Mouse (Mus musculus) lung, postnatal 14 days (tissue): ENCODE measurements around the gene Nrm.

ENCODE experiments used
- DNase-seq: peaks from one replicate; pipeline ENCODE4 v3.0.0; 2021

Nrm gene

GRCm38 (mm10) chr17:35909186-35909918 is 48.2 kb downstream of the Nrm start:
- DNase-seq, result no peak

- DNase-seq, result peak; percentile 98
These were observed 48.8 kb downstream of the Nrm start, which contains the start of gene Atat1 for GRCm38 (mm10) chr17:35909919-35910369. Gene Atat1, minus strand, starts transcription at chr17:35910075.

- no peak for DNase-seq
These were observed 53.9 kb downstream of the Nrm start for GRCm38 (mm10) chr17:35914975-35915374.
